Mouse (Mus musculus) MEL (cell line): ENCODE data around the gene Bgn. TPM values are rescaled to one million over a fixed set of nuclear protein-coding genes. Genes with fewer than 3 reads are reported as not detected.

Source experiments
- DNase-seq: peaks from one replicate; pipeline ENCODE4 v3.0.0; 2011; ENCODE audit warnings: low read depth, low spot score
- H3K27ac ChIP-seq: 2 replicates; pipeline ENCODE4 v1.5.1; 2012; ENCODE audit warnings: low read depth, mild to moderate bottlenecking, control low read depth, low read length, moderate library complexity; ENCODE audit not compliant: control insufficient read depth
- H3K27me3 ChIP-seq, 2 experiments: fragments of 150-350 bp in 1 of 2; sonication (generic) in 1 of 2; 2 replicates each; pipeline ENCODE4 v1.6.1; 2012; ENCODE audit warnings: low read length in 2 of 2, mild to moderate bottlenecking in 2 of 2, improper control_type of control experiment in 1 of 2, moderate library complexity in 1 of 2; ENCODE audit not compliant: insufficient read depth in 2 of 2, control insufficient read depth in 1 of 2
- H3K36me3 ChIP-seq, 2 experiments: 2 replicates each; pipeline ENCODE4 v1.6.1; 2012 to 2014; ENCODE audit warnings: low read length in 2 of 2, improper control_type of control experiment in 1 of 2, inconsistent platforms in 1 of 2, mild to moderate bottlenecking in 1 of 2; ENCODE audit not compliant: insufficient read depth in 2 of 2, control insufficient read depth in 1 of 2
- H3K4me1 ChIP-seq, 2 experiments: fragments of 150-350 bp in 1 of 2; sonication (generic) in 1 of 2; 2 replicates each; pipeline ENCODE4 v1.6.1; 2012; ENCODE audit warnings: low read length in 2 of 2, improper control_type of control experiment in 1 of 2, mild to moderate bottlenecking in 1 of 2; ENCODE audit not compliant: insufficient read depth in 2 of 2, control insufficient read depth in 1 of 2
- H3K4me3 ChIP-seq, 2 experiments: fragments of 150-350 bp in 1 of 2; sonication (generic) in 1 of 2; 2 replicates each; pipeline ENCODE4 v1.5.1; 2012; ENCODE audit warnings: low read depth in 2 of 2, low read length in 2 of 2, mild to moderate bottlenecking in 2 of 2, moderate library complexity in 2 of 2, control low read depth in 1 of 2, improper control_type of control experiment in 1 of 2; ENCODE audit not compliant: control insufficient read depth in 1 of 2, insufficient read depth in 1 of 2
- H3K79me2 ChIP-seq: 2 replicates; pipeline ENCODE4 v1.6.1; 2012; ENCODE audit warnings: mild to moderate bottlenecking, low read length, moderate library complexity; ENCODE audit not compliant: control insufficient read depth, poor library complexity, insufficient read depth
- H3K9ac ChIP-seq: 2 replicates; pipeline ENCODE4 v1.6.1; 2012; ENCODE audit warnings: low read depth, mild to moderate bottlenecking, control low read depth, low read length, moderate library complexity; ENCODE audit not compliant: control insufficient read depth, poor library complexity, severe bottlenecking
- H3K9me3 ChIP-seq: fragments of 150-350 bp; sonication (generic); replicated peaks from 2 replicates; pipeline ENCODE4 v1.6.1; 2012; ENCODE audit warnings: mild to moderate bottlenecking, low read length, improper control_type of control experiment, moderate library complexity; ENCODE audit not compliant: insufficient read depth
- BHLHE40 ChIP-seq: IDR thresholded peaks from 2 replicates; pipeline ENCODE4 v1.6.1; 2012; ENCODE audit warnings: low read depth, mild to moderate bottlenecking, inconsistent platforms, low read length, improper control_type of control experiment, borderline replicate concordance
- CHD1 ChIP-seq: IDR thresholded peaks from 2 replicates; pipeline ENCODE4 v1.6.1; 2012; ENCODE audit warnings: low read depth, mild to moderate bottlenecking, inconsistent platforms, low read length, improper control_type of control experiment
- CHD2 ChIP-seq: IDR thresholded peaks from 2 replicates; pipeline ENCODE4 v1.6.1; 2011; ENCODE audit warnings: low read length, improper control_type of control experiment
- CTCF ChIP-seq, 3 experiments: IDR thresholded peaks in 2 of 3; conservative IDR thresholded peaks in 1 of 3; 2 replicates each; pipeline ENCODE4 v1.5.1; 2011 to 2012; ENCODE audit warnings: low read length in 3 of 3, low read depth in 2 of 3, mild to moderate bottlenecking in 2 of 3, improper control_type of control experiment in 1 of 3, inconsistent platforms in 1 of 3, mixed read lengths in 1 of 3, moderate library complexity in 1 of 3; ENCODE audit not compliant: control insufficient read depth in 1 of 3, insufficient read depth in 1 of 3, poor library complexity in 1 of 3, severe bottlenecking in 1 of 3
- ELF1 ChIP-seq: IDR thresholded peaks from 2 replicates; pipeline ENCODE4 v1.6.1; 2014; ENCODE audit warnings: low read depth, mild to moderate bottlenecking, inconsistent platforms, low read length, improper control_type of control experiment, moderate library complexity
- EP300 ChIP-seq, 2 experiments: IDR thresholded peaks; 2 replicates each; pipeline ENCODE4 v1.6.1; 2011; ENCODE audit warnings: improper control_type of control experiment in 2 of 2, low read length in 2 of 2, low read depth in 1 of 2, mild to moderate bottlenecking in 1 of 2
- GABPA ChIP-seq: IDR thresholded peaks from 2 replicates; pipeline ENCODE4 v1.6.1; 2012; ENCODE audit warnings: low read depth, mild to moderate bottlenecking, inconsistent platforms, low read length, improper control_type of control experiment, moderate library complexity
- GATA1 ChIP-seq: IDR thresholded peaks from 2 replicates; pipeline ENCODE4 v1.6.1; 2011; ENCODE audit warnings: low read depth, low read length, improper control_type of control experiment
- KAT2A ChIP-seq: conservative IDR thresholded peaks from 2 replicates; pipeline ENCODE4 v1.6.1; 2012; ENCODE audit warnings: low read depth, low read length, improper control_type of control experiment, inconsistent platforms
- MAX ChIP-seq: IDR thresholded peaks from 2 replicates; pipeline ENCODE4 v1.6.1; 2011; ENCODE audit warnings: low read length, improper control_type of control experiment
- MAZ ChIP-seq: IDR thresholded peaks from 2 replicates; pipeline ENCODE4 v1.6.1; 2012; ENCODE audit warnings: low read depth, mild to moderate bottlenecking, inconsistent platforms, low read length, improper control_type of control experiment
- MEF2A ChIP-seq: IDR thresholded peaks from 2 replicates; pipeline ENCODE4 v1.6.1; 2014; ENCODE audit warnings: low read depth, mild to moderate bottlenecking, inconsistent platforms, low read length, improper control_type of control experiment; ENCODE audit not compliant: poor library complexity, insufficient replicate concordance, severe bottlenecking; ENCODE audit errors: extremely low read depth
- MXI1 ChIP-seq: IDR thresholded peaks from 2 replicates; pipeline ENCODE4 v1.6.1; 2011; ENCODE audit warnings: mild to moderate bottlenecking, low read depth, low read length, improper control_type of control experiment
- MYC ChIP-seq: IDR thresholded peaks from 2 replicates; pipeline ENCODE4 v1.6.1; 2011; ENCODE audit warnings: low read depth, mild to moderate bottlenecking, low read length, improper control_type of control experiment, moderate library complexity
- NRF1 ChIP-seq: IDR thresholded peaks from 2 replicates; pipeline ENCODE4 v1.6.1; 2014; ENCODE audit warnings: low read depth, mild to moderate bottlenecking, inconsistent platforms, low read length, improper control_type of control experiment, moderate library complexity; ENCODE audit not compliant: poor library complexity, insufficient read depth, severe bottlenecking
- POLR2A ChIP-seq, 2 experiments: IDR thresholded peaks; 2 replicates each; pipeline ENCODE4 v1.6.1; 2011 to 2012; ENCODE audit warnings: low read length in 2 of 2, mild to moderate bottlenecking in 2 of 2, control low read depth in 1 of 2, improper control_type of control experiment in 1 of 2, low read depth in 1 of 2, moderate library complexity in 1 of 2; ENCODE audit not compliant: control insufficient read depth in 1 of 2, insufficient read depth in 1 of 2, poor library complexity in 1 of 2
- RAD21 ChIP-seq: IDR thresholded peaks from 2 replicates; pipeline ENCODE4 v1.6.1; 2011; ENCODE audit warnings: mild to moderate bottlenecking, low read depth, low read length, improper control_type of control experiment
- SIN3A ChIP-seq: IDR thresholded peaks from 2 replicates; pipeline ENCODE4 v1.6.1; 2012; ENCODE audit warnings: low read length, improper control_type of control experiment, inconsistent platforms
- TBP ChIP-seq: IDR thresholded peaks from 2 replicates; pipeline ENCODE4 v1.8.0; 2011; ENCODE audit warnings: low read depth, low read length, improper control_type of control experiment
- UBTF ChIP-seq: IDR thresholded peaks from 2 replicates; pipeline ENCODE4 v1.6.1; 2012; ENCODE audit warnings: low read depth, mild to moderate bottlenecking, inconsistent platforms, low read length, improper control_type of control experiment, moderate library complexity, borderline replicate concordance; ENCODE audit not compliant: insufficient read depth
- ZKSCAN1 ChIP-seq: IDR thresholded peaks from 2 replicates; pipeline ENCODE4 v1.6.1; 2012; ENCODE audit warnings: low read depth, mild to moderate bottlenecking, inconsistent platforms, low read length, improper control_type of control experiment, moderate library complexity
- ZMIZ1 ChIP-seq: IDR thresholded peaks from 2 replicates; pipeline ENCODE4 v1.6.1; 2012; ENCODE audit warnings: low read depth, mild to moderate bottlenecking, inconsistent platforms, low read length, improper control_type of control experiment, moderate library complexity
- ZNF384 ChIP-seq: IDR thresholded peaks from 2 replicates; pipeline ENCODE4 v1.6.1; 2012; ENCODE audit warnings: low read depth, mild to moderate bottlenecking, inconsistent platforms, low read length, improper control_type of control experiment
- polyA plus RNA-seq, 2 experiments: library from polyadenylated mRNA; stranded (reverse) in 1 of 2; unstranded in 1 of 2; fragments of >175 nt in 1 of 2; fragments of >200 nt in 1 of 2; gene quantifications; 2 replicates each; pipeline versions ENCODE4 v1.2.1 to v1.2.4; 2012; ENCODE audit warnings: low replicate concordance in 2 of 2, low read depth in 1 of 2; ENCODE audit not compliant: insufficient read length in 2 of 2, insufficient read depth in 1 of 2, missing spikeins in 1 of 2
- total RNA-seq: library from RNA; depleted of rRNA; stranded (reverse); fragments of 300-350 nt; gene quantifications from 2 replicates; pipeline ENCODE4 v1.2.3, GENCODE M21; 2012

The Bgn gene
- total and polyA plus RNA-seq, 3 experiments = not detected

- Histone ChIP-seq H3K27me3 (no peaks in the 10 kb centered on the region; a peak in 1 of 4 replicates), H3K4me3 (no peak overlapping the region), H3K36me3 (no peaks in the 10 kb centered on the region), H3K4me1 (no peaks in the 10 kb centered on the region), H3K9me3 (no peaks in the 10 kb centered on the region), H3K9ac (no peak overlapping the region), H3K27ac (no peak overlapping the region), H3K79me2 (no peaks in the 10 kb centered on the region)
- DNase-seq = no peak
- TF ChIP-seq POLR2A (IDR thresholded peaks at IDR 0.05; ENCODE audit: control insufficient read depth in 1 of 2, insufficient read depth in 1 of 2, low read depth in 1 of 2, low read length in 2 of 2, poor library complexity in 1 of 2) (no peak), MEF2A (no peak), EP300 (IDR thresholded peaks at IDR 0.05; ENCODE audit: low read depth in 1 of 2, low read length in 2 of 2) (no peak), NRF1 (no peak), ELF1 (no peak), CHD2 (no peak), MYC (no peak), ZNF384 (no peak)
Measured at GRCm38 (mm10) chrX:73468330-73468729, 15.1 kb upstream of the Bgn start.

- TF ChIP-seq CTCF (IDR thresholded peaks at IDR 0.05 in 2 of 3, conservative IDR thresholded peaks at IDR 0.05 in 1 of 3; ENCODE audit: control insufficient read depth in 1 of 3, insufficient read depth in 1 of 3, low read depth in 2 of 3, low read length in 3 of 3, poor library complexity in 1 of 3, severe bottlenecking in 1 of 3) (no peak), BHLHE40 (no peak), SIN3A (no peak), EP300 (IDR thresholded peaks at IDR 0.05; ENCODE audit: low read depth in 1 of 2, low read length in 2 of 2) (no peak), MAZ (no peak), UBTF (no peak), NRF1 (no peak), ZMIZ1 (no peak), TBP (no peak), CHD1 (no peak), MXI1 (no peak), ZKSCAN1 (no peak), KAT2A (no peak), ZNF384 (no peak), GATA1 (no peak), MAX (no peak), MEF2A (no peak), GABPA (no peak), CHD2 (no peak), RAD21 (no peak)
- Histone ChIP-seq H3K27me3 (no peaks in the 10 kb centered on the region; a peak in 1 of 4 replicates), H3K4me3 (no peak overlapping the region), H3K27ac (no peak overlapping the region), H3K9ac (no peak overlapping the region), H3K36me3 (no peaks in the 10 kb centered on the region), H3K9me3 (no peaks in the 10 kb centered on the region), H3K79me2 (no peaks in the 10 kb centered on the region), H3K4me1 (no peaks in the 10 kb centered on the region)
- no peak for DNase-seq
Measured at GRCm38 (mm10) chrX:73468752-73469151, 14.7 kb upstream of the Bgn start.
